Mouse (Mus musculus) CH12.LX (cell line): ENCODE data around the gene Ugt1a6a.

Source experiments
- BHLHE40 ChIP-seq: IDR thresholded peaks from 2 replicates; pipeline ENCODE4 v1.6.1; 2011; ENCODE audit warnings: mild to moderate bottlenecking, low read depth, low read length, improper control_type of control experiment
- CTCF ChIP-seq, 2 experiments: IDR thresholded peaks in 1 of 2; conservative IDR thresholded peaks in 1 of 2; 2 replicates each; pipeline ENCODE4 v1.5.1; 2011 to 2012; ENCODE audit warnings: low read depth in 2 of 2, low read length in 2 of 2, improper control_type of control experiment in 1 of 2, inconsistent platforms in 1 of 2, mild to moderate bottlenecking in 1 of 2, moderate library complexity in 1 of 2
- E2F4 ChIP-seq: IDR thresholded peaks from 2 replicates; pipeline ENCODE4 v1.6.1; 2011; ENCODE audit warnings: low read depth, low read length, improper control_type of control experiment; ENCODE audit not compliant: insufficient replicate concordance
- MAFK ChIP-seq: IDR thresholded peaks from 2 replicates; pipeline ENCODE4 v1.6.1; 2011; ENCODE audit warnings: low read length, improper control_type of control experiment; ENCODE audit not compliant: insufficient replicate concordance
- MAZ ChIP-seq: IDR thresholded peaks from 2 replicates; pipeline ENCODE4 v1.6.1; 2012; ENCODE audit warnings: low read depth, mild to moderate bottlenecking, inconsistent platforms, low read length, improper control_type of control experiment, moderate library complexity
- POLR2A ChIP-seq: IDR thresholded peaks from 2 replicates; pipeline ENCODE4 v1.6.1; 2011; ENCODE audit warnings: low read depth, mild to moderate bottlenecking, improper control_type of control experiment, low read length
- SMC3 ChIP-seq: IDR thresholded peaks from 2 replicates; pipeline ENCODE4 v1.6.1; 2011; ENCODE audit warnings: low read depth, low read length, improper control_type of control experiment
- TBP ChIP-seq: conservative IDR thresholded peaks from 2 replicates; pipeline ENCODE4 v1.6.1; 2011; ENCODE audit warnings: low read depth, low read length, improper control_type of control experiment
- USF1 ChIP-seq: IDR thresholded peaks from 2 replicates; pipeline ENCODE4 v1.6.1; 2014; ENCODE audit warnings: low read depth, mild to moderate bottlenecking, inconsistent platforms, low read length, improper control_type of control experiment
- ZC3H11A ChIP-seq: IDR thresholded peaks from 2 replicates; pipeline ENCODE4 v1.6.1; 2012; ENCODE audit warnings: low read depth, mild to moderate bottlenecking, inconsistent platforms, low read length, improper control_type of control experiment

DNA sequence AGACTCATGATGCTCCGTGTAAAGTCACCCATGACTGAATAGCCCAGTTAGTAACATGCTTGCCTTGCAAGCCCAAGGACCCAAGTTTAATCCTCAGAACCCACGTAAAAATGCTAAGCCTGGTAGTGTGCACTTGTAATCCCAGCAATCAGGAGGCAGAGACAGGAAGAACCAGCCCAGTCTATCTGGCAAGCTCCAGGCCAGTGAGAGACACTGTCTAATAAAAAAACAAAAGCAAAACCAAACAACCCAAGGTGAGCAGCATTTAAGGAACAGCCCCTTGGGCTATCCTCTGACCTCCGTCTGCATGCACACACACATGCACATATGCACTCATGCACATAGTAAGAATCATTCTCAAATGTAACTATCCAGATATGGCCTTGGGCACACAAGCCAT is 95.0 kb downstream of the Ugt1a6a start:
- TF ChIP-seq CTCF (conservative IDR thresholded peaks at IDR 0.05 in 1 of 2, IDR thresholded peaks at IDR 0.05 in 1 of 2; ENCODE audit: low read depth in 2 of 2, low read length in 2 of 2) = no peak
- no peak for TF ChIP-seq MAFK
- TF ChIP-seq POLR2A = no peak
- no peak for TF ChIP-seq TBP
- no peak for TF ChIP-seq E2F4
- no peak for TF ChIP-seq MAZ
- TF ChIP-seq SMC3 = no peak
- no peak for TF ChIP-seq USF1
- no peak for TF ChIP-seq BHLHE40
- no peak for TF ChIP-seq ZC3H11A
